Mouse (Mus musculus) heart, embryonic 12.5 days (tissue): Measurements from ENCODE around the gene Ascc3. TPM values are rescaled to one million over a fixed set of nuclear protein-coding genes. Genes with fewer than 3 reads are reported as not detected.

ENCODE experiments used
- ATAC-seq: fragments of 200-750 bp; cut with Nextera tagmentation; 2 replicates; pipeline ENCODE4 v1.8.0; 2017; ENCODE audit warnings: moderate TSS enrichment, moderate library complexity; ENCODE audit not compliant: insufficient number of reproducible peaks, low FRiP score
- H3K27ac ChIP-seq: fragments of 300-500 bp; sonication (generic); 2 replicates; pipeline ENCODE4 v1.5.1; 2016; ENCODE audit warnings: mild to moderate bottlenecking, moderate library complexity; ENCODE audit not compliant: poor library complexity, severe bottlenecking
- H3K27me3 ChIP-seq: fragments of 300-500 bp; sonication (generic); replicated peaks from 2 replicates; pipeline ENCODE4 v1.6.1; 2016; ENCODE audit warnings: mild to moderate bottlenecking, moderate library complexity
- H3K36me3 ChIP-seq: fragments of 300-500 bp; sonication (generic); 2 replicates; pipeline ENCODE4 v1.6.1; 2016; ENCODE audit warnings: mild to moderate bottlenecking, moderate library complexity
- H3K4me1 ChIP-seq: fragments of 300-500 bp; sonication (generic); replicated peaks from 2 replicates; pipeline ENCODE4 v1.6.1; 2016; ENCODE audit warnings: mild to moderate bottlenecking
- H3K4me2 ChIP-seq: fragments of 300-500 bp; sonication (generic); 2 replicates; pipeline ENCODE4 v1.6.1; 2016; ENCODE audit warnings: mild to moderate bottlenecking, moderate library complexity
- H3K4me3 ChIP-seq: fragments of 300-500 bp; sonication (generic); 2 replicates; pipeline ENCODE4 v1.5.1; 2016; ENCODE audit warnings: mild to moderate bottlenecking
- H3K9ac ChIP-seq: fragments of 300-500 bp; sonication (generic); 2 replicates; pipeline ENCODE4 v1.6.1; 2016; ENCODE audit warnings: mild to moderate bottlenecking, moderate library complexity
- H3K9me3 ChIP-seq: fragments of 300-500 bp; sonication (generic); replicated peaks from 2 replicates; pipeline ENCODE4 v1.6.1; 2016; ENCODE audit warnings: mild to moderate bottlenecking, moderate library complexity
- WGBS: fragments of 180-500 bp; shearing (Covaris S2); methylation state at CpG from one replicate; pipeline ENCODE4 v1.1.7; 2016; 5-methylcytosine and 5-hydroxymethylcytosine counted together
- polyA plus RNA-seq: library from polyadenylated mRNA; unstranded; fragments of >200 nt; fragmentation: Nextera tagmentation; extraction: Ambion mirVana; gene quantifications from 2 replicates; pipeline ENCODE4 v1.2.1, GENCODE M21; 2016

Gene Ascc3
- polyA plus RNA-seq, 1 experiment from 2014 or later = 23.1 TPM

- Histone ChIP-seq H3K9ac (no peak overlapping the region), H3K4me2 (no peak overlapping the region), H3K27me3 (no peaks in the 10 kb centered on the region), H3K9me3 (no peaks in the 10 kb centered on the region), H3K4me3 (no peak overlapping the region), H3K27ac (no peak overlapping the region), H3K4me1 (no peaks in the 10 kb centered on the region), H3K36me3 (peaks cover 11% of the 10 kb centered on the region; the same call in 1 of the 2 replicates)
- WGBS = 88% methylated on average over 2 of the region's 2 CpGs
- ATAC-seq = no peak
Observed at GRCm38 (mm10) chr10:50762984-50763383, 170.5 kb downstream of the Ascc3 start.

- no peak overlapping the region for H3K27ac ChIP-seq
- WGBS = 79% methylated on average over 7 of the region's 7 CpGs
Observed at GRCm38 (mm10) chr10:50763457-50764310, 171.2 kb downstream of the Ascc3 start.

GRCm38 (mm10) chr10:50772811-50773210, 180.3 kb downstream of the Ascc3 start:
- Histone ChIP-seq H3K4me1 (no peaks in the 10 kb centered on the region), H3K4me2 (no peak overlapping the region), H3K9ac (no peak overlapping the region), H3K36me3 (peaks cover 8% of the 10 kb centered on the region), H3K9me3 (no peaks in the 10 kb centered on the region), H3K27ac (no peak overlapping the region), H3K27me3 (no peaks in the 10 kb centered on the region), H3K4me3 (no peak overlapping the region)
- WGBS = 72% methylated on average over 2 of the region's 2 CpGs
- ATAC-seq = no peak

More at GRCm38 (mm10) chr10:50763457-50764310, 171.2 kb downstream of the Ascc3 start:
- H3K9ac ChIP-seq = no peak overlapping the region
- no peaks in the 10 kb centered on the region for H3K9me3 ChIP-seq
- no peak overlapping the region for H3K4me2 ChIP-seq
- no peaks in the 10 kb centered on the region for H3K27me3 ChIP-seq
- H3K4me3 ChIP-seq = no peak overlapping the region
- peaks cover 11% of the 10 kb centered on the region; the same call in 1 of the 2 replicates for H3K36me3 ChIP-seq
- H3K4me1 ChIP-seq = no peaks in the 10 kb centered on the region
- ATAC-seq = no peak

GRCm38 (mm10) chr10:50773846-50774245, 181.4 kb downstream of the Ascc3 start:
- no peak overlapping the region for H3K9ac ChIP-seq

GRCm38 (mm10) chr10:50792840-50793239, 200.4 kb downstream of the Ascc3 start:
- no peak overlapping the region for H3K4me2 ChIP-seq
- H3K36me3 ChIP-seq = no peaks in the 10 kb centered on the region
- no peak overlapping the region for H3K9ac ChIP-seq
- no peaks in the 10 kb centered on the region for H3K9me3 ChIP-seq
- no peak overlapping the region for H3K27ac ChIP-seq
- H3K4me1 ChIP-seq = no peaks in the 10 kb centered on the region
- 78% methylated on average over 5 of the region's 5 CpGs for WGBS
- no peaks in the 10 kb centered on the region for H3K27me3 ChIP-seq
- no peak overlapping the region for H3K4me3 ChIP-seq
- no peak for ATAC-seq

More at GRCm38 (mm10) chr10:50773846-50774245, 181.4 kb downstream of the Ascc3 start:
- Histone ChIP-seq H3K4me1 (no peaks in the 10 kb centered on the region), H3K27me3 (no peaks in the 10 kb centered on the region), H3K4me2 (no peak overlapping the region), H3K36me3 (peaks cover 5% of the 10 kb centered on the region), H3K4me3 (no peak overlapping the region), H3K27ac (no peak overlapping the region), H3K9me3 (no peaks in the 10 kb centered on the region)
- no peak for ATAC-seq
- 69% methylated on average over 2 of the region's 2 CpGs for WGBS

- Histone ChIP-seq H3K27ac (no peak overlapping the region), H3K4me3 (no peak overlapping the region), H3K9me3 (no peaks in the 10 kb centered on the region), H3K27me3 (no peaks in the 10 kb centered on the region), H3K4me2 (no peak overlapping the region), H3K4me1 (no peaks in the 10 kb centered on the region), H3K36me3 (no peaks in the 10 kb centered on the region), H3K9ac (no peak overlapping the region)
- WGBS = 16% methylated on average over 2 of the region's 2 CpGs
- no peak for ATAC-seq
Observed at GRCm38 (mm10) chr10:50801594-50801993, 209.1 kb downstream of the Ascc3 start.

GRCm38 (mm10) chr10:50802380-50802779, 209.9 kb downstream of the Ascc3 start:
- no peaks in the 10 kb centered on the region for H3K4me1 ChIP-seq
- no peak overlapping the region for H3K4me2 ChIP-seq
- no peaks in the 10 kb centered on the region for H3K9me3 ChIP-seq
- no peak overlapping the region for H3K9ac ChIP-seq
- H3K36me3 ChIP-seq = no peaks in the 10 kb centered on the region
- WGBS = 86% methylated on average over 2 of the region's 2 CpGs
- no peak for ATAC-seq
- no peak overlapping the region for H3K4me3 ChIP-seq
- H3K27ac ChIP-seq = no peak overlapping the region
- no peaks in the 10 kb centered on the region for H3K27me3 ChIP-seq

- Histone ChIP-seq H3K36me3 (no peaks in the 10 kb centered on the region), H3K4me2 (no peak overlapping the region), H3K9me3 (no peaks in the 10 kb centered on the region), H3K4me1 (no peaks in the 10 kb centered on the region), H3K27me3 (no peaks in the 10 kb centered on the region), H3K27ac (no peak overlapping the region), H3K4me3 (no peak overlapping the region), H3K9ac (no peak overlapping the region)
- no peak for ATAC-seq
- WGBS = 81% methylated on average over 2 of the region's 2 CpGs
Observed at GRCm38 (mm10) chr10:50806166-50806565, 213.7 kb downstream of the Ascc3 start.

GRCm38 (mm10) chr10:50822363-50822762, 229.9 kb downstream of the Ascc3 start:
- H3K4me2 ChIP-seq = no peak overlapping the region
- H3K4me3 ChIP-seq = no peak overlapping the region
- no peak overlapping the region for H3K27ac ChIP-seq
- no peak overlapping the region for H3K9ac ChIP-seq
- WGBS = 89% methylated on average over 1 of the region's 1 CpGs
- H3K4me1 ChIP-seq = no peaks in the 10 kb centered on the region
- ATAC-seq = no peak
- H3K9me3 ChIP-seq = no peaks in the 10 kb centered on the region
- H3K27me3 ChIP-seq = no peaks in the 10 kb centered on the region
- peaks cover 13% of the 10 kb centered on the region; the same call in 1 of the 2 replicates for H3K36me3 ChIP-seq

- Histone ChIP-seq H3K27me3 (no peaks in the 10 kb centered on the region), H3K4me1 (no peaks in the 10 kb centered on the region), H3K9ac (no peak overlapping the region), H3K36me3 (peaks cover 14% of the 10 kb centered on the region; the same call in 1 of the 2 replicates), H3K4me2 (no peak overlapping the region), H3K4me3 (no peak overlapping the region), H3K27ac (no peak overlapping the region), H3K9me3 (no peaks in the 10 kb centered on the region)
- ATAC-seq = no peak
Observed at GRCm38 (mm10) chr10:50826829-50827228, 234.4 kb downstream of the Ascc3 start.

GRCm38 (mm10) chr10:50834533-50834932, 242.1 kb downstream of the Ascc3 start:
- no peaks in the 10 kb centered on the region for H3K9me3 ChIP-seq
- H3K4me3 ChIP-seq = no peak overlapping the region
- no peaks in the 10 kb centered on the region for H3K36me3 ChIP-seq
- H3K9ac ChIP-seq = no peak overlapping the region
- H3K27ac ChIP-seq = no peak overlapping the region
- no peaks in the 10 kb centered on the region for H3K27me3 ChIP-seq
- ATAC-seq = no peak
- H3K4me2 ChIP-seq = no peak overlapping the region
- WGBS = 85% methylated on average over 2 of the region's 2 CpGs
- H3K4me1 ChIP-seq = no peaks in the 10 kb centered on the region
